Mouse (Mus musculus) hindbrain, embryonic 14.5 days (tissue): ENCODE results near the gene Galnt4. TPM values are rescaled to one million over a fixed set of nuclear protein-coding genes. Genes with fewer than 3 reads are reported as not detected.

Experiments
- ATAC-seq: fragments of 200-750 bp; cut with Nextera tagmentation; 2 replicates; pipeline ENCODE4 v1.8.0; 2017; ENCODE audit warnings: moderate number of reproducible peaks, mild to moderate bottlenecking, moderate TSS enrichment, moderate library complexity; ENCODE audit not compliant: low FRiP score
- DNase-seq: peaks from one replicate; pipeline ENCODE4 v3.0.0-alpha.2; 2015; ENCODE audit warnings: low spot score
- H3K27ac ChIP-seq: fragments of 300-500 bp; sonication (generic); 2 replicates; pipeline ENCODE4 v1.5.1; 2014; ENCODE audit warnings: mild to moderate bottlenecking, moderate library complexity
- H3K27me3 ChIP-seq: fragments of 300-500 bp; sonication (generic); 2 replicates; pipeline ENCODE4 v1.6.1; 2014; ENCODE audit warnings: mild to moderate bottlenecking, low read length, mixed read lengths; ENCODE audit not compliant: control insufficient read depth, insufficient read depth
- H3K36me3 ChIP-seq: fragments of 300-500 bp; sonication (generic); replicated peaks from 2 replicates; pipeline ENCODE4 v1.6.1; 2014; ENCODE audit not compliant: control insufficient read depth, insufficient read depth
- H3K4me1 ChIP-seq: fragments of 300-500 bp; sonication (generic); replicated peaks from 2 replicates; pipeline ENCODE4 v1.6.1; 2014; ENCODE audit warnings: antibody characterized with exemption, low read length, mixed read lengths; ENCODE audit not compliant: control insufficient read depth, insufficient read depth
- H3K4me2 ChIP-seq: fragments of 300-500 bp; sonication (generic); replicated peaks from 2 replicates; pipeline ENCODE4 v1.6.1; 2014; ENCODE audit warnings: mild to moderate bottlenecking, moderate library complexity
- H3K4me3 ChIP-seq: fragments of 300-500 bp; sonication (generic); replicated peaks from 2 replicates; pipeline ENCODE4 v1.5.1; 2014; ENCODE audit warnings: mild to moderate bottlenecking, low read length
- H3K9ac ChIP-seq: fragments of 300-500 bp; sonication (generic); 2 replicates; pipeline ENCODE4 v1.6.1; 2014
- H3K9me3 ChIP-seq: fragments of 300-500 bp; sonication (generic); 2 replicates; pipeline ENCODE4 v1.6.1; 2016; ENCODE audit warnings: low read length; ENCODE audit not compliant: control insufficient read depth
- WGBS: fragments of 180-500 bp; shearing (Covaris S2); extraction: QIAGEN DNeasy Blood & Tissue Kit; methylation state at CpG from one replicate; pipeline ENCODE4 v1.1.7; 2014; 5-methylcytosine and 5-hydroxymethylcytosine counted together
- polyA plus RNA-seq: library from polyadenylated mRNA; unstranded; fragments of >200 nt; fragmentation: Nextera tagmentation; extraction: Ambion mirVana; gene quantifications from 2 replicates; pipeline ENCODE4 v1.2.1, GENCODE M21; 2014

Gene Galnt4
- polyA plus RNA-seq, 1 experiment from 2014 or later, result 4.5 TPM

DNA sequence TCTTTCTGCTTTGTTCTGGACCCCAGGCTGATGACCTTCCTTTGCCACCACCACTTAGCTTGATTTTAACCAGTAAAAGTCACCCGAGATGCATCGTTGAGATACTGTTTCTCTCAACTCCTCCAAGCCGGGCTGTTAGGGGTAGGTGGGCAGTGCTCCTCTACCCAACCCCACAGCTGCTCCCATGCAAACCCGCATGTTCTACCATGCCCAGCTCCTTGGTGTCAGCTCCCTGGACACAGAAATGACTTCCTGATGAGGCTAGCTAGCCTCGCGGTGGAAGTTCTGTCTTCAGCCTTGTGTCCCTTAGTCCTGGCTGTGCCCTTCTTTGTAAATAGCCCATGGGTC lies 22.7 kb upstream of the Galnt4 start:
- peak; percentile 61; the same call in 1 of the 2 replicates for ATAC-seq
- 69% methylated on average over 6 of the region's 6 CpGs for WGBS

DNA sequence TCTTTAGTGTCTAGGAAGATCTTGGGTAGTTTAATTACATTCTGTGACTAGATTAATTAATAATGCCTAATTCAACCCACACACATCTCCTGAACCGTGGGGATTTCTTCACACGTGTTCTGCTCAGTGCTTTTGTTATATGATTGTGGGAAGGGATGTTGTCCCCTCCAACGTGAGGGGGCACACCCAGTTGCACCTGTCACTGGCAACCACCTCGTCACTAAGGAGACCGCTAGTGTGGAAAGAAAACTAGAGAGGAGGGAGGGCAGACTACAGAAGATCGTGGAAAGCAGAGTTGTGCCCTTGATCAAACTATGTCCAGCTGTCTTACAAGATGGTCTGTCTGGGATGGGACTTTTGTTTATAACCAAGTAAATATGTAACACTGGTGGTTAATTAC lies 21.9 kb upstream of the Galnt4 start:
- ATAC-seq, result no peak
- no peaks in the 10 kb centered on the region for H3K27me3 ChIP-seq

More for the DNA sequence above, 22.7 kb upstream of the Galnt4 start:
- H3K9ac ChIP-seq, result no peak overlapping the region
- no peaks in the 10 kb centered on the region for H3K27me3 ChIP-seq
- no peak overlapping the region; the same call in 1 of the 2 replicates for H3K4me2 ChIP-seq
- H3K4me1 ChIP-seq, result no peaks in the 10 kb centered on the region
- H3K27ac ChIP-seq, result no peak overlapping the region
- H3K9me3 ChIP-seq, result no peaks in the 10 kb centered on the region
- no peaks in the 10 kb centered on the region for H3K36me3 ChIP-seq
- no peak overlapping the region for H3K4me3 ChIP-seq
- no peak for DNase-seq

DNA sequence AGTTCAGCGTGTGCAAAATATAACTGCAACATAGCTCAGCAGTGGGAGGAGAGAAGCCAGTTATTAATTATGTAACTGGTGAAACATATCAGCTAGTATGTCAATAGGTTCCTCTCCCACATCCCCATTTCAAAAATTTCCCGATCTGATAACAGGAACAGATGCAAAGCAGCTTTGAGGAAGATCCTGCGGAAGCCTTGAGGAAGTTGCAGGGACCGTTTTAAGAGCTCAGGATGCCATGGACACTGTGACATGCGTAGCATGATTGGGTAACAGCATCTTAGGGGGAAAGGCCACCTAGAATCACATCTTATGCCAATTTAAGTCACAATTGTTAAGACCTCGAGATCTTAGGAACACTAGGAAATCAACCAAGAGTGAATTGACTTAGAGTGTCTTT lies 18.1 kb upstream of the Galnt4 start:
- 87% methylated on average over 6 of the region's 6 CpGs for WGBS
- Histone ChIP-seq H3K36me3 (no peaks in the 10 kb centered on the region), H3K9ac (no peak overlapping the region), H3K4me2 (no peak overlapping the region), H3K4me1 (no peaks in the 10 kb centered on the region), H3K9me3 (no peaks in the 10 kb centered on the region), H3K27me3 (no peaks in the 10 kb centered on the region), H3K27ac (no peak overlapping the region), H3K4me3 (no peak overlapping the region)
- DNase-seq, result no peak
- ATAC-seq, result no peak

More for the DNA sequence above, 21.9 kb upstream of the Galnt4 start:
- no peak overlapping the region for H3K27ac ChIP-seq
- WGBS, result 67% methylated on average over 6 of the region's 6 CpGs
- H3K4me1 ChIP-seq, result no peaks in the 10 kb centered on the region
- no peak overlapping the region for H3K9ac ChIP-seq
- no peak for DNase-seq
- no peak overlapping the region for H3K4me2 ChIP-seq
- no peaks in the 10 kb centered on the region for H3K9me3 ChIP-seq
- no peak overlapping the region for H3K4me3 ChIP-seq
- no peaks in the 10 kb centered on the region for H3K36me3 ChIP-seq

DNA sequence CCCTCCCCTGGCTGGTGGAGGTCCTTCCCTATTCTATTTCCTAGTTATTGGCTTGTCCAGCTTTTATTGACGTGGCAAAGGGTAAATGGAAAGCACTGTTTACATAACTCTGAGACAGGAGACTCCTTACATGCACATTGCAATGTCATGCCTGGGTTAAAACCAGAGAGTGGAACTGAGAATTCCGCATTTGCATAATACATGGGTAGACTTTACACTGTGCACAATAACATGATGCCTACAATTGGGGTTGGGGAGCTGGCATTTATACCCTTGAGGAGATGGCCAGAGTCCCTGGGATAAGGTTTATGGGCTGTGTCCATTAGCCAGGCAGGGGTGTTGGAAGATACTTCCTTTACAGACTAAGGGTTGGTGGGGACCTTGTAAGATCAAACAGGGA lies 14.6 kb upstream of the Galnt4 start:
- H3K36me3 ChIP-seq, result no peaks in the 10 kb centered on the region
- 89% methylated on average over 2 of the region's 2 CpGs for WGBS
- no peak overlapping the region for H3K9ac ChIP-seq

DNA sequence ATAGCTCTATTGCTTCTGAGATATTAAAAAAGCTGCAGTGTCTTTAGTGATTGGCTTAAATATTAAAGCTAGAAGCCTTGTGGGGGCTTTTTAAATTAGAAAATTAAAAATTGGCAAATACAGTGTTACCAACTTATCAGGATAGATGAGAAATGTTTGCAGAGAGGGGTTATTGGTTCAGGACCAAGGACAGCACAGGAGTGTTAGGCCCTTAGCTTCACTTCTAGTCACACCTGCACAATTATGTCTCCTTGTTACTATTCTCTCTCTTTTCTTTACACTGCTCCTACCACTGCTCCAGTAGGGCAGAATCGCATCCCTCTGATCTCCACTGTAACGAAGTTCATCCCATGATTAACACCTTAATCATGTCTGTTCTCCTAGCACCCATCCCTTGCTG lies 12.8 kb upstream of the Galnt4 start:
- no peaks in the 10 kb centered on the region for H3K36me3 ChIP-seq
- no peak overlapping the region for H3K27ac ChIP-seq
- H3K9ac ChIP-seq, result no peak overlapping the region
- DNase-seq (no peak), ATAC-seq (no peak)
- H3K9me3 ChIP-seq, result no peaks in the 10 kb centered on the region
- H3K4me2 ChIP-seq, result no peak overlapping the region
- 88% methylated on average over 2 of the region's 2 CpGs for WGBS
- no peaks in the 10 kb centered on the region for H3K27me3 ChIP-seq
- no peak overlapping the region for H3K4me3 ChIP-seq
- H3K4me1 ChIP-seq, result no peaks in the 10 kb centered on the region

More for the DNA sequence above, 14.6 kb upstream of the Galnt4 start:
- H3K27ac ChIP-seq, result no peak overlapping the region
- no peaks in the 10 kb centered on the region for H3K4me1 ChIP-seq
- H3K4me3 ChIP-seq, result no peak overlapping the region
- no peak overlapping the region for H3K4me2 ChIP-seq
- H3K9me3 ChIP-seq, result no peaks in the 10 kb centered on the region
- H3K27me3 ChIP-seq, result no peaks in the 10 kb centered on the region
- DNase-seq (no peak), ATAC-seq (no peak)

DNA sequence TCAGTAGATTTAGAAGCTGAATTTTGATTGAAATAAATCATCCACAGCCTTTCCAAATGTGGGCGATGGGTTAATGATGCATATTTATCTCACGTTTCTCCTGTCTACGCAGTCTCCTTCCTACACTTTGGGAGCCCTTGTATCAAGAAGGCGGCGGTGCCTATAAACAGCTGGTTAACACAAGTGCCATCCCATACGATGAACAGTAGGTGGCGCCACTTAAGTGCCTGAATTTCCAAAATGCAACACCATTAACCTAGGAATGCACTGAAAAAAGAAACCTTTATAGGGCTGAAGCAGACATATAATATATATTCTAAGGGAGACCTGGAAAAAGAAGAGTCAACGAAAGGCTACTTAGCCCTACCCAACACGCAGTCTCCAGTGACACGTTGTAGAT lies 10.6 kb upstream of the Galnt4 start:
- Histone ChIP-seq H3K4me3 (no peak overlapping the region), H3K4me2 (no peak overlapping the region), H3K9me3 (no peaks in the 10 kb centered on the region), H3K4me1 (no peaks in the 10 kb centered on the region), H3K36me3 (no peaks in the 10 kb centered on the region), H3K27me3 (no peaks in the 10 kb centered on the region), H3K9ac (no peak overlapping the region), H3K27ac (no peak overlapping the region)
- WGBS, result 77% methylated on average over 10 of the region's 10 CpGs
- no peak for ATAC-seq
- peak; percentile 37 for DNase-seq

DNA sequence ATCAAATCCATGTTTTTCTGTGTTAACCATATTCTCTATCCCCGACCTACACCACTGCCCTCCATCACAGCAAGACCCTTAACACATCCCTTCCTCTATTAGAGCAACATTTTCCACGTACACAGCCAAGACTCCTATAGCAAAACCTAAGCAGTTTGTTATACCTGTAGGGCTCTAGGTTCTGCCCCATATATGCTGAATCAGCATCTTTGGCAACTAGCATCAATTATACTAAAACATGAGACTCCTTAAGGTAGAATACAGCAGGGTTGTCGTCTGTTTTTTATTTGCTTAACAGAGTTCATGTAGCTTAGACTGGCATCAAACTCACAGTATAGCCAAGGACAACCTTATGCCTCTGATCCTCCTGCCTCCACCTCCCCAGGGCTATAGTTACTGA lies 2.4 kb upstream of the Galnt4 start:
- no peak for ATAC-seq
- 82% methylated on average over 3 of the region's 3 CpGs for WGBS

DNA sequence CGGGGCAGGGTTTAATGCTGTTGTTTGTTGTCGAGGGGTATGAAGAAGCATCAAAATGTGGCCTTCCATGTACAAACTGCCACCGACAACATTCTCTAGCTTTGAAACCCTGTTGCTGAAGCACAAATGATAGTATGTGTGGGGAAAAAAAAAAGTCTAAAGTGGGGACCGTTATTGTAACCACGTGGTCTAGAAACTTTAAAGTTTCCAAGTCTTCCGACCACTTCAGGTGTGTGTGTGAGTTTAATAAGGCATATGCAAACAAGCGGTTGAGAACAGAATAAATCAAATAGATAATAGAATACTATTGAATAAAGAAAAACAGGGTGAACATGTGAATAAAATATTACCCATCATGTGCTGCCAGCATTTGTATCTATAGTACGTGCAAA lies 1.7 kb upstream of the Galnt4 start:
- Histone ChIP-seq H3K27ac (no peak overlapping the region), H3K4me2 (peak overlapping the region; percentile 91), H3K4me1 (peaks cover 15% of the 10 kb centered on the region), H3K27me3 (no peaks in the 10 kb centered on the region), H3K9ac (peak overlapping the region; percentile 96), H3K9me3 (no peaks in the 10 kb centered on the region), H3K36me3 (peaks cover 19% of the 10 kb centered on the region), H3K4me3 (peak overlapping the region; percentile 98)
- DNase-seq (peak; percentile 32), ATAC-seq (no peak)
- WGBS, result 32% methylated on average over 8 of the region's 8 CpGs

More for the DNA sequence above, 2.4 kb upstream of the Galnt4 start:
- no peak for DNase-seq
- Histone ChIP-seq H3K27me3 (no peaks in the 10 kb centered on the region), H3K27ac (no peak overlapping the region), H3K36me3 (peaks cover 15% of the 10 kb centered on the region), H3K4me1 (peaks cover 12% of the 10 kb centered on the region), H3K4me2 (no peak overlapping the region), H3K9ac (no peak overlapping the region), H3K4me3 (no peak overlapping the region), H3K9me3 (no peaks in the 10 kb centered on the region)

DNA sequence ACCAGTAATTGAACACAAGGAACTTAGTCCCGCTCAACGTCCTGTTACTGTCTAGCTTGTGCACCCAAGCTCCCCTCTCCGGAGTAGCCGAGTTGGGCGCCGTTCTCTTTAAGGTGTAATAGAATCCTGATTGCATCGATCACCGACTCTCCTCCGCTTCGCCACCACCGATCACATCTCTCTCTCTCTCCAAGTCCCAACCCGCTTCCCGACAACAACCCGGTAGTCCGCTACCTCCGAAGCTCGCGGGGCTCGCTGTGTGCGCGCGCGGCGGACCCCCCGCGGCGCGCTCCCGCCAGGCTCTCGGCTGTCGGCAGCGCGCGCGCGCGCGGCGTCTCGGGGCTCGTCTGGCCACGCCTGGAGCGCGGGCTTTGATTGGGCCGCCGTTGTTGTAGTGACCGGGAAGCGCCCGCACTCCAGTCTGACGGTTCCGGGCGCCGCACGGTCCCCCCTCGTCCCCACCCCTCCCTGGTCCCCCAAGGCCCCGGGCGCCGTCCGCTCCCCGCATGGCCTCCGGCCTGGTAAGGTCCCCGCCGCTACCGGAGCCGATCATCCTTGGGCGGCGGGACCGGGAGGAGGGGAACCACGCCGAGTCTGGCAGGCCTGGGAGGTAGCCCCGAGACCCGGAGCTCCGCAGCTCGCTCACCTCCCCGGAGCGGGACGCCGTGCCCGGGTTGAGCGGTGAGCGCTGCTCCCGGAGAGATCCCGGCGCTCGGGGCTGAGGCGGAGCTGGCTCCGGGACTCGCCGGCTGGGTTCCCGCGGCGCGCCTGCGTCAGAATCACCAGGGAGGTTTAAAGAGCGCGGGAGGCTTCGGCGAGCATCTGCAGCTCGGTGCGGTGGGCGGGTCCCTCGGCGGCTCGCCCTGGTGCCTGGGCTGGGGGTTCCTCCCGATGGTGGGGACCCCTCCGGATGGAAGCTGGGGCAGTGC lies 992 bp upstream of the Galnt4 start, which contains the start of gene Poc1b:
Poc1b (plus strand) TSS at position 334 of the 929 bp plus-strand sequence.
- peak; percentile 96 for ATAC-seq
- under 1% methylated on average over 104 of the region's 106 CpGs for WGBS

More for the DNA sequence above, 992 bp upstream of the Galnt4 start, which contains the start of gene Poc1b:
- Histone ChIP-seq H3K36me3 (peaks cover 19% of the 10 kb centered on the region), H3K27me3 (no peaks in the 10 kb centered on the region), H3K4me3 (peak within 1 kb of the TSS; percentile 98), H3K4me2 (peak within 1 kb of the TSS; percentile 91), H3K27ac (peak within 1 kb of the TSS; percentile 93), H3K4me1 (peaks cover 15% of the 10 kb centered on the region), H3K9ac (peak within 1 kb of the TSS; percentile 96), H3K9me3 (no peaks in the 10 kb centered on the region)
- peak; percentile 88 for DNase-seq
